Mouse (Mus musculus) brown adipose tissue, adult 24 weeks (tissue): ENCODE results near the gene Rhobtb1. TPM values are rescaled to one million over a fixed set of nuclear protein-coding genes. Genes with fewer than 3 reads are reported as not detected.

ENCODE experiments used
- H3K27ac ChIP-seq: fragments of 200-500 bp; replicated peaks from 2 replicates; pipeline ENCODE4 v1.5.1; 2012; ENCODE audit warnings: low read depth, mild to moderate bottlenecking, low read length
- H3K4me1 ChIP-seq: fragments of 200-500 bp; 2 replicates; pipeline ENCODE4 v1.6.1; 2012; ENCODE audit warnings: low read length, mixed read lengths; ENCODE audit not compliant: control insufficient read depth, insufficient read depth, insufficient read length
- H3K4me3 ChIP-seq: fragments of 200-500 bp; 2 replicates; pipeline ENCODE4 v1.5.1; 2012; ENCODE audit warnings: low read depth, mild to moderate bottlenecking, low read length, moderate library complexity; ENCODE audit not compliant: insufficient read depth
- polyA plus RNA-seq: library from polyadenylated mRNA; stranded (reverse); fragments of >200 nt; gene quantifications from 2 replicates; pipeline ENCODE4 v1.2.4, GENCODE M21; 2012; ENCODE audit not compliant: missing spikeins, insufficient read depth, insufficient read length

The Rhobtb1 gene
- polyA plus RNA-seq, 1 experiment: 4.8 TPM

- H3K4me1 ChIP-seq: no peaks in the 10 kb centered on the region
- no peak overlapping the region for H3K4me3 ChIP-seq
- H3K27ac ChIP-seq: no peak overlapping the region
Measured at GRCm38 (mm10) chr10:69340001-69340400, 188.8 kb downstream of the Rhobtb1 start.

Other genes with a start within 250 kb of the Rhobtb1 start
- 1.4 and 3.2 TPM in 2 replicates for gene A930033H14Rik, start 61.7 kb downstream of the Rhobtb1 start, polyA plus RNA-seq
- gene Cdk1, start 201.5 kb downstream of the Rhobtb1 start, polyA plus RNA-seq: 1.7 TPM in 1 of 2 replicates, not detected in the other
- gene Ank3, start 247.3 kb downstream of the Rhobtb1 start, polyA plus RNA-seq: 1.5 and 6.5 TPM in 2 replicates